Mouse (Mus musculus): Measurements from ENCODE around the gene Iqgap2. TPM values are rescaled to one million over a fixed set of nuclear protein-coding genes. Genes with fewer than 3 reads are reported as not detected.

Gene Iqgap2
- polyA plus RNA-seq, 1 experiment from 2014 or later = 24.7 TPM

DNA sequence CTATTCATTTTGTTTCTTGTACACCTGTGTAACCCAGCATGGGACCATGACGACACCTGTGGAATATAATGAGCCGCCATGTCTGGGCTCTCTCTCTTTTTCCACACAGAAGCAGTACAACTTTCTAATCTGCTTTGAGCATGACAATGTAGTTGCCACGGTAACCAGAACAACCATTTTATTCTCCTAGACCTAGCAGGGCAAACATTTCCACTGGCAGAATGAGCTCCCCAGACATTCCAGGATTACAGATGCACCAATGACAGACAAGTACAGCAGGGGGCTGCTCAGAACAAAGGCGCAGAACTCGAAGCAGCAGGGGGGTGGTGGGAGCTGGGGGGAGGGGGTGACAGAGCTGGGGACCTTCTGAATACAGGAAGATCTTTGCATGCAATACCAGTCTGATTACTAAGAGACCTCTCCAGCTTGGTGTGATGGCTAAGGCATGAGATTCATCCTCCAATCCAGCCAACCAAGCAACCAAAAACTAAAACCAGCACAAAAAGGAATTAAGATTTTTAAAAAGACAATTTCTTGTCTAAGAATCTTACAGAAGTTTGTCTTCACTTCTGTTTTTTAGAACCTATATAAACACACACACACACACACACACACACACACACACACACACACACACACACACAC is 84.5 kb downstream of the Iqgap2 start:
- no peak overlapping the region for H3K4me3 ChIP-seq (ENCODE audit: low read depth, low read length)
- H3K27me3 ChIP-seq (replicated peaks; ENCODE audit: control insufficient read depth, insufficient read depth, low read length) = no peaks in the 10 kb centered on the region
- peak; percentile 43; the same call in 1 of the 2 replicates for ATAC-seq (replicated peaks; ENCODE audit: low FRiP score, low TSS enrichment, low read depth)
- no peaks in the 10 kb centered on the region for H3K9me3 ChIP-seq (ENCODE audit: control insufficient read depth, low read length)
- peaks cover 3% of the 10 kb centered on the region; the same call in 1 of the 2 replicates for H3K4me1 ChIP-seq (replicated peaks; ENCODE audit: control insufficient read depth, insufficient read depth, low read length)
- no peak overlapping the region for H3K4me2 ChIP-seq (ENCODE audit: low read length)
- DNase-seq (ENCODE audit: low spot score) = no peak
- no peaks in the 10 kb centered on the region for H3K36me3 ChIP-seq (ENCODE audit: control insufficient read depth, insufficient read depth, low read length)
- 35% methylated on average over 5 of the region's 5 CpGs for WGBS
- H3K9ac ChIP-seq (ENCODE audit: low read length) = no peak overlapping the region
- H3K27ac ChIP-seq (ENCODE audit: low read depth) = no peak overlapping the region

DNA sequence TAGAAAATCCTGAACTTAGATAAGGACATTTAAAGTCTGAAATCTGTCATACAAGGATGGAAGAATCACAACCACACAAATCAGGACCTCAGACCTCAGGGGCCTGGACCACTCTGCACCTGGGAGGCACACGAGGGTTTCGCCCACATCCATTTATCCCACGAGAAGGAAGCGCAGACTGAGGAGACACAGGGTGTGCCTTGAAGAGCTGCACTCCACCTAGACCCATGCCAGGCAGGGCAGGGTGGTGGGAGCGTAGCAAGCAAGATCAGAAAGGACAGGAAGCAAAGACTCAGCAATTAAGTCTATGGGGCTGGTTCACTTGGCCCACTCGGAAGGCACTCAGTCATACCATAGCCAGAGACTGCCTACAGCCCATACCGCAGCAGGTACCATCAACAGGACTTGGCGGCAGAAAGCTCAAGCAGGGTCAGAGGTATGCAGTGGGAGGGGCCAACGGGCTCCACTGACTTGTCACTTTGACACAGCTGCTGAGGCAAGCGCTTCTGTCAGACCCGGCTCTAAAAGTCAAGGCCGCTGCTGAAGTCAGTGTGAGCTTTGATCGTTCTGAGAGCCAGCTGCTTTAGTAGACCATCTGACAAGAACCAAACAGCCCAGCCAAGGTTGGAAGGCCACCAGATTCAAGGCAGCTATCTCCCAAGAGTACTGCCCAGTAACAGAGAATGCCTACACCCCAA is 86.1 kb downstream of the Iqgap2 start:
- Histone ChIP-seq H3K36me3 (ENCODE audit: control insufficient read depth, insufficient read depth, low read length) (no peaks in the 10 kb centered on the region), H3K4me1 (replicated peaks; ENCODE audit: control insufficient read depth, insufficient read depth, low read length) (peaks cover 4% of the 10 kb centered on the region; the same call in 1 of the 2 replicates), H3K9me3 (ENCODE audit: control insufficient read depth, low read length) (no peaks in the 10 kb centered on the region), H3K9ac (ENCODE audit: low read length) (no peak overlapping the region), H3K27ac (ENCODE audit: low read depth) (no peak overlapping the region), H3K4me3 (ENCODE audit: low read depth, low read length) (no peak overlapping the region), H3K4me2 (ENCODE audit: low read length) (no peak overlapping the region), H3K27me3 (replicated peaks; ENCODE audit: control insufficient read depth, insufficient read depth, low read length) (no peaks in the 10 kb centered on the region)
- no peak for ATAC-seq (replicated peaks; ENCODE audit: low FRiP score, low TSS enrichment, low read depth)
- DNase-seq (ENCODE audit: low spot score) = no peak
- WGBS = 45% methylated on average over 13 of the region's 13 CpGs

DNA sequence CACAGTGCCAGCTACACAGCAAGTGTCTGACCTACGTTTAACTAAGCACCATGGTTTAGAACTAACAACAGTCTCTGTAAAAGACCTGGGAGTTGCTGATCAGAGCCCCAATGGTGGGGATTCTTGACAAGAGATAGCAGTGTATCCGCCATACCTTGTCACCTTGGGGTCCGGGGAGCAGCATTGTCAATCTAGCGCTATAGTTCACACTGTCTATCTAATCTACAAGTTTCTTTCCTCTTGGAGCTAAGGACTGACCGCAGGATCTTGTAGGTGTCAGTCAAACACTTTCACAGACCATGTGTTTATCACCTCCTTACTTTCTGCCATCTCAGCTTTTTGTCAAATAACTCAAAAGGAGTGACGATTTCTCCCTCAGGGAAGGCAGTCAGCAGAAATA is 87.6 kb downstream of the Iqgap2 start:
- Histone ChIP-seq H3K27ac (ENCODE audit: low read depth) (no peak overlapping the region), H3K4me2 (ENCODE audit: low read length) (no peak overlapping the region), H3K27me3 (replicated peaks; ENCODE audit: control insufficient read depth, insufficient read depth, low read length) (no peaks in the 10 kb centered on the region), H3K9ac (ENCODE audit: low read length) (no peak overlapping the region), H3K9me3 (ENCODE audit: control insufficient read depth, low read length) (no peaks in the 10 kb centered on the region), H3K4me3 (ENCODE audit: low read depth, low read length) (no peak overlapping the region), H3K4me1 (replicated peaks; ENCODE audit: control insufficient read depth, insufficient read depth, low read length) (peaks cover 8% of the 10 kb centered on the region; the same call in 1 of the 2 replicates), H3K36me3 (ENCODE audit: control insufficient read depth, insufficient read depth, low read length) (no peaks in the 10 kb centered on the region)
- WGBS = 85% methylated on average over 6 of the region's 6 CpGs
- ATAC-seq (replicated peaks; ENCODE audit: low FRiP score, low TSS enrichment, low read depth) = no peak
- DNase-seq (ENCODE audit: low spot score) = no peak

DNA sequence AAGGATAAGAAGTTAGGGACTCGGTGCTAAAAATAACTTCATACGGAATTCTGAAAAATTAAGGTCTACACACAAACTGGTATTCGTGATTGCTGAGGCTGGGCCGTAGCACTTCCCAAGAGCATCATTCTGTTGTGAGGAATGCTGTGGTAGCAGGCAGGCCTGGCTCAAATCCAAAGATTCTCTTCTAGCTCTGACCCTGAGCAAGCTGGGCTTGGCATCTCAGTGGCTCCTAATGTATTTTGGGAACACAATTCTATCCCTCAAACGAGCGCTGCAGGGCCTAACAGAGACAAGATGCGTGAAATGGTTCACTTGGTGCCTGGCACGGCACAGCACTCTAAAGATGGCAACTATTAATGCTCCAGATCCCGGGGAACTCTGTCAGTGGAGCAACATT is 90.8 kb downstream of the Iqgap2 start:
- Histone ChIP-seq H3K4me1 (replicated peaks; ENCODE audit: control insufficient read depth, insufficient read depth, low read length) (peaks cover 10% of the 10 kb centered on the region; the same call in 1 of the 2 replicates), H3K4me2 (ENCODE audit: low read length) (no peak overlapping the region), H3K27me3 (replicated peaks; ENCODE audit: control insufficient read depth, insufficient read depth, low read length) (no peaks in the 10 kb centered on the region), H3K27ac (ENCODE audit: low read depth) (no peak overlapping the region), H3K36me3 (ENCODE audit: control insufficient read depth, insufficient read depth, low read length) (no peaks in the 10 kb centered on the region), H3K4me3 (ENCODE audit: low read depth, low read length) (no peak overlapping the region), H3K9me3 (ENCODE audit: control insufficient read depth, low read length) (no peaks in the 10 kb centered on the region), H3K9ac (ENCODE audit: low read length) (no peak overlapping the region)
- ATAC-seq (replicated peaks; ENCODE audit: low FRiP score, low TSS enrichment, low read depth) (no peak), DNase-seq (ENCODE audit: low spot score) (peak; percentile 46)
- 77% methylated on average over 9 of the region's 9 CpGs for WGBS

DNA sequence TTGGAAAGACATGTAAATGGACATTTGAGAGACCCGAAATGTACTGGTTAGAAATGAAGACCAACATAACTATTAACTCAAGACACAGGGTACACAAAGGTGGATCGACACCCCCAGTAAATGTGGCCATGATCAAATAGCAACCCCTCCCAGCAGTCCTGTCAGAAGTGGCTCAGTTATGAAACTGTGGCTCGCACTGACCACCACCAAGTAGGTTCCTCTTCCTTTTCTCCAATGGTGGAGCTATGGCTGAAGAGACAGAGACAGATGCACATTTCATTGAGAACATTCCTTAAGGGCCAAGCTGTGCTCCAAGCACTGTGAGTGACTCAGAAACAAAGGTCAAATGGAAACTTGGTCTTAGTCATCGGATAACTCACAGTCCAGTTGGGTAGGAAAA is 92.4 kb downstream of the Iqgap2 start:
- Histone ChIP-seq H3K36me3 (ENCODE audit: control insufficient read depth, insufficient read depth, low read length) (no peaks in the 10 kb centered on the region), H3K4me2 (ENCODE audit: low read length) (no peak overlapping the region), H3K9me3 (ENCODE audit: control insufficient read depth, low read length) (no peaks in the 10 kb centered on the region), H3K4me3 (ENCODE audit: low read depth, low read length) (no peak overlapping the region), H3K27ac (ENCODE audit: low read depth) (peak overlapping the region; percentile 24; the same call in 1 of the 2 replicates), H3K4me1 (replicated peaks; ENCODE audit: control insufficient read depth, insufficient read depth, low read length) (peaks cover 11% of the 10 kb centered on the region; the same call in 1 of the 2 replicates), H3K27me3 (replicated peaks; ENCODE audit: control insufficient read depth, insufficient read depth, low read length) (no peaks in the 10 kb centered on the region), H3K9ac (ENCODE audit: low read length) (no peak overlapping the region)
- DNase-seq (ENCODE audit: low spot score) = peak; percentile 16
- ATAC-seq (replicated peaks; ENCODE audit: low FRiP score, low TSS enrichment, low read depth) = no peak
- 84% methylated on average over 4 of the region's 4 CpGs for WGBS

DNA sequence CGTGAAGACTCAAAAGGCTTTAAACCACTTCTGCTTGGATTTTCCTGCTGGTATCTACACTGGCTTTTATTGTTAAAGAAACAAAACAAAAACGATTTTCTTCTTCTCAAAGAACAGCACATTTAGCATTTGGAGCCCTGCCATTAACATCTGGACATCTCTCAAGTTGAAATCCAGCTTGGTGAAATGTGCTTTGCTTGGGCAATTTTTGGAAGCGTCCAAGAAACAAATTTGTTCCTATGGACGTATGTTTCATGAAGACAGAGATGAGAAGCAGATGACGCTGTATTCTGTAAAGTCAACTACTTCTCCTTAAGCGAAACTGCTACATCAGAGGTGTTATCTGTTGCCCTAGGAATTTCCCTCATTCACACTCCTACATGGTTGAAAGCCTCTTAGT is 93.0 kb downstream of the Iqgap2 start:
- no peak for DNase-seq (ENCODE audit: low spot score)
- no peak for ATAC-seq (replicated peaks; ENCODE audit: low FRiP score, low TSS enrichment, low read depth)
- no peak overlapping the region for H3K4me2 ChIP-seq (ENCODE audit: low read length)
- no peaks in the 10 kb centered on the region for H3K9me3 ChIP-seq (ENCODE audit: control insufficient read depth, low read length)
- no peak overlapping the region for H3K4me3 ChIP-seq (ENCODE audit: low read depth, low read length)
- H3K9ac ChIP-seq (ENCODE audit: low read length) = no peak overlapping the region
- H3K27me3 ChIP-seq (replicated peaks; ENCODE audit: control insufficient read depth, insufficient read depth, low read length) = no peaks in the 10 kb centered on the region
- no peaks in the 10 kb centered on the region for H3K36me3 ChIP-seq (ENCODE audit: control insufficient read depth, insufficient read depth, low read length)
- peaks cover 11% of the 10 kb centered on the region; the same call in 1 of the 2 replicates for H3K4me1 ChIP-seq (replicated peaks; ENCODE audit: control insufficient read depth, insufficient read depth, low read length)
- 48% methylated on average over 6 of the region's 6 CpGs for WGBS
- peak overlapping the region; percentile 24; the same call in 1 of the 2 replicates for H3K27ac ChIP-seq (ENCODE audit: low read depth)

DNA sequence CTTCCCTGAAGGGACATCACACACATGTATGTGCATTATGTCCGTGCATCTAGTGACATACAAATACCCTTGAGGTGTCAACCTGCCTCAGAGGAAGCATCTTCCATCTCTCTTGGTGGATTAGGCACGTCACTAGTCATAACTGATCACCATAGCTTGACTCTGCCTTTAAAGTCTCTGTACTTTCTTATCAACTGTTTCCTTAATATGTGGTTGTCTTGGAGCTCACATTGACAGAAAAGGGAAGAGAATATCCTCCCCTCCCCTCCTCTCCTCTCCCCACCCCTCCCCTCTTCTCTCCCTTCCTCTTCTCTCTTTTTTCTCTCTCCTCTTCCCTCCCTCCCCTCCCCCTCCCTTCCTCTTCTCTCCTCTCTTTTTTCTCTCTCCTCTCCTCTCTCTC is 94.2 kb downstream of the Iqgap2 start:
- Histone ChIP-seq H3K9me3 (ENCODE audit: control insufficient read depth, low read length) (no peaks in the 10 kb centered on the region), H3K27ac (ENCODE audit: low read depth) (no peak overlapping the region), H3K36me3 (ENCODE audit: control insufficient read depth, insufficient read depth, low read length) (no peaks in the 10 kb centered on the region), H3K4me2 (ENCODE audit: low read length) (no peak overlapping the region), H3K4me3 (ENCODE audit: low read depth, low read length) (no peak overlapping the region), H3K4me1 (replicated peaks; ENCODE audit: control insufficient read depth, insufficient read depth, low read length) (peaks cover 11% of the 10 kb centered on the region; the same call in 1 of the 2 replicates), H3K27me3 (replicated peaks; ENCODE audit: control insufficient read depth, insufficient read depth, low read length) (no peaks in the 10 kb centered on the region), H3K9ac (ENCODE audit: low read length) (no peak overlapping the region)
- 90% methylated on average over 2 of the region's 2 CpGs for WGBS
- DNase-seq (ENCODE audit: low spot score) = no peak
- ATAC-seq (replicated peaks; ENCODE audit: low FRiP score, low TSS enrichment, low read depth) = no peak

DNA sequence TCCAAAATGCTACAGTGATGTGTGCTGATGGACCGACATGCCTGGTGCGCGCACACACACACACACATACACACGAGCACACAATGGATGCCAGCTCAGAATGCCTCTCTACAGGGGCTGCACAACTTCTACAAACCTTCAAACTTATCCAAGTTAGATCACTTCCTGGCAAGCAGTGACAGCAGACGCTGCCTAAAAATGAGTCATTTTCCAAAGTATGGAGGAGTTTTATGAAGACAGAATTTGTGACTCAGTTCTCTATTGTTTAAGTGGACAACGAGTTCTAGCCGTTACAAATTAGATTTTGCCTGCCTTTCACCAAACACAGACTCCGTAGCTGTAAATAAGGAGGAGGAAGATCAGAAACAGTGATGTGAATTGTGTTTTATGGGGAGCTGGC is 97.4 kb downstream of the Iqgap2 start:
- no peak overlapping the region for H3K9ac ChIP-seq (ENCODE audit: low read length)
- no peak overlapping the region for H3K4me3 ChIP-seq (ENCODE audit: low read depth, low read length)
- peaks cover 3% of the 10 kb centered on the region; the same call in 1 of the 2 replicates for H3K4me1 ChIP-seq (replicated peaks; ENCODE audit: control insufficient read depth, insufficient read depth, low read length)
- no peak overlapping the region for H3K27ac ChIP-seq (ENCODE audit: low read depth)
- no peaks in the 10 kb centered on the region for H3K36me3 ChIP-seq (ENCODE audit: control insufficient read depth, insufficient read depth, low read length)
- H3K9me3 ChIP-seq (ENCODE audit: control insufficient read depth, low read length) = no peaks in the 10 kb centered on the region
- no peak for ATAC-seq (replicated peaks; ENCODE audit: low FRiP score, low TSS enrichment, low read depth)
- H3K27me3 ChIP-seq (replicated peaks; ENCODE audit: control insufficient read depth, insufficient read depth, low read length) = no peaks in the 10 kb centered on the region
- DNase-seq (ENCODE audit: low spot score) = no peak
- no peak overlapping the region for H3K4me2 ChIP-seq (ENCODE audit: low read length)
- WGBS = 74% methylated on average over 8 of the region's 8 CpGs
